Mouse (Mus musculus): ENCODE measurements around the gene Rasa4.
"Not testable (repeated sequence)": the region's sequence is repeated elsewhere in the genome, so short reads cannot be mapped to it uniquely, and the experiment has no call there.

Gene Rasa4

GRCm38 (mm10) chr5:136083669-136084107 lies at the start of gene Rasa4:
Gene Rasa4 (plus strand): TSS chr5:136083916.
- in situ Hi-C loops (cut with MboI, MseI): no loop called here

GRCm38 (mm10) chr5:136034868-136035267 lies 48.8 kb upstream of the Rasa4 start:
- in situ Hi-C loops (cut with MboI, MseI): no loop called here

GRCm38 (mm10) chr5:136035285-136035684 lies 48.4 kb upstream of the Rasa4 start:
- in situ Hi-C loops (cut with MboI, MseI): no loop called here

GRCm38 (mm10) chr5:136036667-136037066 lies 47.0 kb upstream of the Rasa4 start:
- in situ Hi-C loops (cut with MboI, MseI): no loop called here

- in situ Hi-C loops (cut with MboI, MseI): no loop called here
These were observed 45.2 kb upstream of the Rasa4 start, which contains the start of gene Upk3b for GRCm38 (mm10) chr5:136038258-136039214. Gene Upk3b (plus strand): TSS chr5:136038496.

GRCm38 (mm10) chr5:136040210-136040609 lies 43.5 kb upstream of the Rasa4 start:
- in situ Hi-C loops (cut with MboI, MseI): no loop called here

- in situ Hi-C loops (cut with MboI, MseI): no loop called here
These were observed 42.5 kb upstream of the Rasa4 start for GRCm38 (mm10) chr5:136041260-136041659.

GRCm38 (mm10) chr5:136041666-136042065 lies 42.0 kb upstream of the Rasa4 start:
- in situ Hi-C loops (cut with MboI, MseI): no loop called here

- in situ Hi-C loops (cut with MboI, MseI): no loop called here
These were observed 38.9 kb upstream of the Rasa4 start for GRCm38 (mm10) chr5:136044865-136045264.

GRCm38 (mm10) chr5:136045408-136045807 lies 38.3 kb upstream of the Rasa4 start:
- in situ Hi-C loops (cut with MboI, MseI): no loop called here

- in situ Hi-C loops (cut with MboI, MseI): no loop called here
These were observed 37.7 kb upstream of the Rasa4 start for GRCm38 (mm10) chr5:136045987-136046386.

GRCm38 (mm10) chr5:136048541-136048940 lies 35.2 kb upstream of the Rasa4 start:
- in situ Hi-C loops (cut with MboI, MseI): not testable (repeated sequence)

- in situ Hi-C loops (cut with MboI, MseI): no loop called here
These were observed 33.8 kb upstream of the Rasa4 start for GRCm38 (mm10) chr5:136049926-136050325.

GRCm38 (mm10) chr5:136051231-136052085 lies 32.3 kb upstream of the Rasa4 start:
- in situ Hi-C loops (cut with MboI, MseI): no loop called here

- in situ Hi-C loops (cut with MboI, MseI): no loop called here
These were observed 30.7 kb upstream of the Rasa4 start for GRCm38 (mm10) chr5:136052861-136053655.

GRCm38 (mm10) chr5:136054301-136055077 lies 29.2 kb upstream of the Rasa4 start, which contains the start of gene Upk3bl:
Gene Upk3bl (plus strand): TSS chr5:136054492.
- in situ Hi-C loops (cut with MboI, MseI): loop anchor here (5.0 kb wide), 1 partner anchor 72 kb away; the partner anchor contains the start of gene Zp3

- in situ Hi-C loops (cut with MboI, MseI): loop anchor here (5.0 kb wide), 1 partner anchor 74 kb away; the partner anchor contains the start of gene Zp3
These were observed 27.7 kb upstream of the Rasa4 start for GRCm38 (mm10) chr5:136056062-136056461.

- in situ Hi-C loops (cut with MboI, MseI): loop anchor here (5.0 kb wide), 1 partner anchor 75 kb away; the partner anchor contains the start of gene Zp3
These were observed 26.6 kb upstream of the Rasa4 start for GRCm38 (mm10) chr5:136057085-136057484.

GRCm38 (mm10) chr5:136061567-136061966 lies 22.1 kb upstream of the Rasa4 start:
- in situ Hi-C loops (cut with MboI, MseI): no loop called here

- in situ Hi-C loops (cut with MboI, MseI): no loop called here
These were observed 19.8 kb upstream of the Rasa4 start for GRCm38 (mm10) chr5:136063920-136064319.

All from T-helper 2 cell (primary cell).